Mouse (Mus musculus): ENCODE measurements around the gene Sp6. TPM values are rescaled to one million over a fixed set of nuclear protein-coding genes. Genes with fewer than 3 reads are reported as not detected.

Sp6 gene
- polyA plus RNA-seq, 1 experiment: 1.4 TPM

GRCm38 (mm10) chr11:96976911-96977591, 36.1 kb upstream of the Sp6 start:
- TF ChIP-seq POLR2A (IDR thresholded peaks at IDR 0.05; ENCODE audit: borderline replicate concordance, insufficient read depth, low read length): no peak; the same call in 1 of the 2 replicates
- no peak for TF ChIP-seq CTCF (IDR thresholded peaks at IDR 0.05; ENCODE audit: borderline replicate concordance, insufficient read depth, low read depth, low read length)
- peak overlapping the region; percentile 100 for H3K27ac ChIP-seq (ENCODE audit: insufficient read depth, low read length)
- DNase-seq: peak in 1 of 2 experiments; percentile 88
- peaks cover 30% of the 10 kb centered on the region for H3K4me1 ChIP-seq (ENCODE audit: control insufficient read depth, insufficient read depth, low read length)
- peak overlapping the region; percentile 86 for H3K4me3 ChIP-seq (replicated peaks; ENCODE audit: insufficient read depth, low read depth, low read length)
- under 1% methylated on average over 47 of the region's 50 CpGs for WGBS
- no peaks in the 10 kb centered on the region for H3K27me3 ChIP-seq (ENCODE audit: control insufficient read depth, insufficient read depth, low read length)

DNA sequence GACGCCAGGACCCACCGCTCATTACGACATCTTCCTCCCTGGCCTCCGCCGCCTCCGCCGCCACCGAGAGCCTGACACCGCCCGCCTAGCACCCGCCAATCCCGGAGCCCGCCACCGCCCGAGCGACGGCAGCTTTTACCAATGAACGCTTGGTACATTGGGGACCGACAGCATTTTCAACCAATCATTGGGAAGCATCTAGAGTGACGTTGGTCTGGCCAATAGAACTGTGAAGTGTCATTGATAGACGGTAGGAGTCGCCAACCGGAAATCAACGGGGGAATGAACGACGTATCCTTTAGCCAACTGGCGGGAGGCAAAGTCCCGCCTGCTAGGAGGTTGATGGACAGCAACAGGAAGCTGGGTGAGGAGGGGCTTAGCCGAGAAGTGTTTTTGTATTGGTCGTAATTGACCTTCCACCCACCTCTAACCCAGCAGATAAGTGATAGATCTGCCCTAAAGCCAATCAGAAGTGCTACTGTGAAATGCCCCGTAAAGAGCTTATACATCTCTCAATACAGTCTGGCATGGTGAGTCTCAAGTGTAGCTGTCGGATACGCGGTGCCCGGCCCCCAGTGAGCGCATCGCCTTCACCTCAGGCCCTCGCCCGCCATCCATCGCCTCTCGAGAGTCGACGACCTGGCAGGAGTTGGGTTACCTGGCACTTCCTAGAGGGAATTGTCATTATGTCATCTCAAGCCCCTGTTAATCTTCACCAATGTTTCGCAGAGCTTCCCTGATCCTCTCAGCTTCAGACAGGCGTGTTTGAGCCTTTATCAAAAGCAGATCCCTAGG, 35.4 kb upstream of the Sp6 start:
- Histone ChIP-seq H3K27ac (ENCODE audit: insufficient read depth, low read length) (peak overlapping the region; percentile 94), H3K4me1 (ENCODE audit: control insufficient read depth, insufficient read depth, low read length) (peaks cover 24% of the 10 kb centered on the region), H3K4me3 (replicated peaks; ENCODE audit: insufficient read depth, low read depth, low read length) (peak overlapping the region; percentile 89), H3K27me3 (ENCODE audit: control insufficient read depth, insufficient read depth, low read length) (no peaks in the 10 kb centered on the region)
- under 1% methylated on average over 45 of the region's 45 CpGs for WGBS
- DNase-seq: peak; percentile 99 to 100
- TF ChIP-seq CTCF (IDR thresholded peaks at IDR 0.05; ENCODE audit: borderline replicate concordance, insufficient read depth, low read depth, low read length) (no peak), POLR2A (IDR thresholded peaks at IDR 0.05; ENCODE audit: borderline replicate concordance, insufficient read depth, low read length) (peak; percentile 82; the same call in 1 of the 2 replicates)

- Histone ChIP-seq H3K4me3 (replicated peaks; ENCODE audit: insufficient read depth, low read depth, low read length) (peak overlapping the region; percentile 89), H3K27ac (ENCODE audit: insufficient read depth, low read length) (peak overlapping the region; percentile 52), H3K4me1 (ENCODE audit: control insufficient read depth, insufficient read depth, low read length) (peaks cover 18% of the 10 kb centered on the region), H3K27me3 (ENCODE audit: control insufficient read depth, insufficient read depth, low read length) (no peaks in the 10 kb centered on the region)
- no peak for DNase-seq
- no peak for TF ChIP-seq CTCF (IDR thresholded peaks at IDR 0.05; ENCODE audit: borderline replicate concordance, insufficient read depth, low read depth, low read length)
- no peak for TF ChIP-seq POLR2A (IDR thresholded peaks at IDR 0.05; ENCODE audit: borderline replicate concordance, insufficient read depth, low read length)
- 24% methylated on average over 17 of the region's 17 CpGs for WGBS
Observed at GRCm38 (mm10) chr11:96978401-96979246, 34.6 kb upstream of the Sp6 start.

- Histone ChIP-seq H3K27me3 (ENCODE audit: control insufficient read depth, insufficient read depth, low read length) (no peaks in the 10 kb centered on the region), H3K4me3 (replicated peaks; ENCODE audit: insufficient read depth, low read depth, low read length) (no peak overlapping the region), H3K4me1 (ENCODE audit: control insufficient read depth, insufficient read depth, low read length) (peaks cover 11% of the 10 kb centered on the region), H3K27ac (ENCODE audit: insufficient read depth, low read length) (no peak overlapping the region)
- WGBS: 91% methylated on average over 7 of the region's 7 CpGs
- TF ChIP-seq POLR2A (IDR thresholded peaks at IDR 0.05; ENCODE audit: borderline replicate concordance, insufficient read depth, low read length) (no peak), CTCF (IDR thresholded peaks at IDR 0.05; ENCODE audit: borderline replicate concordance, insufficient read depth, low read depth, low read length) (no peak)
- no peak for DNase-seq
Observed at GRCm38 (mm10) chr11:96979329-96979728, 33.9 kb upstream of the Sp6 start.

- TF ChIP-seq POLR2A (IDR thresholded peaks at IDR 0.05; ENCODE audit: borderline replicate concordance, insufficient read depth, low read length) (no peak), CTCF (IDR thresholded peaks at IDR 0.05; ENCODE audit: borderline replicate concordance, insufficient read depth, low read depth, low read length) (no peak)
- Histone ChIP-seq H3K27ac (ENCODE audit: insufficient read depth, low read length) (no peak overlapping the region), H3K4me1 (ENCODE audit: control insufficient read depth, insufficient read depth, low read length) (peaks cover 10% of the 10 kb centered on the region), H3K27me3 (ENCODE audit: control insufficient read depth, insufficient read depth, low read length) (no peaks in the 10 kb centered on the region), H3K4me3 (replicated peaks; ENCODE audit: insufficient read depth, low read depth, low read length) (no peak overlapping the region)
- no peak for DNase-seq
- 75% methylated on average over 5 of the region's 5 CpGs for WGBS
Observed at GRCm38 (mm10) chr11:96980021-96980420, 33.2 kb upstream of the Sp6 start.

- Histone ChIP-seq H3K27ac (ENCODE audit: insufficient read depth, low read length) (no peak overlapping the region), H3K4me1 (ENCODE audit: control insufficient read depth, insufficient read depth, low read length) (peaks cover 3% of the 10 kb centered on the region), H3K27me3 (ENCODE audit: control insufficient read depth, insufficient read depth, low read length) (no peaks in the 10 kb centered on the region), H3K4me3 (replicated peaks; ENCODE audit: insufficient read depth, low read depth, low read length) (no peak overlapping the region)
- 78% methylated on average over 15 of the region's 15 CpGs for WGBS
- TF ChIP-seq CTCF (IDR thresholded peaks at IDR 0.05; ENCODE audit: borderline replicate concordance, insufficient read depth, low read depth, low read length): no peak
- TF ChIP-seq POLR2A (IDR thresholded peaks at IDR 0.05; ENCODE audit: borderline replicate concordance, insufficient read depth, low read length): no peak
- no peak for DNase-seq
Observed at GRCm38 (mm10) chr11:96981461-96981860, 31.7 kb upstream of the Sp6 start.

GRCm38 (mm10) chr11:96982355-96982754, 30.8 kb upstream of the Sp6 start:
- no peak overlapping the region for H3K27ac ChIP-seq (ENCODE audit: insufficient read depth, low read length)
- peak overlapping the region; percentile 28 for H3K4me3 ChIP-seq (replicated peaks; ENCODE audit: insufficient read depth, low read depth, low read length)
- WGBS: 4% methylated on average over 7 of the region's 7 CpGs
- peaks cover 3% of the 10 kb centered on the region for H3K4me1 ChIP-seq (ENCODE audit: control insufficient read depth, insufficient read depth, low read length)
- H3K27me3 ChIP-seq (ENCODE audit: control insufficient read depth, insufficient read depth, low read length): no peaks in the 10 kb centered on the region
- DNase-seq: peak; percentile 85 to 88
- no peak for TF ChIP-seq POLR2A (IDR thresholded peaks at IDR 0.05; ENCODE audit: borderline replicate concordance, insufficient read depth, low read length)
- TF ChIP-seq CTCF (IDR thresholded peaks at IDR 0.05; ENCODE audit: borderline replicate concordance, insufficient read depth, low read depth, low read length): peak; percentile 95

Measured in cerebellum, adult 2 months (tissue).